Mouse (Mus musculus) adrenal gland, adult 8-10 months (tissue): ENCODE data around the gene Pkp3. TPM values are rescaled to one million over a fixed set of nuclear protein-coding genes. Genes with fewer than 3 reads are reported as not detected.
"Not testable (repeated sequence)": the region's sequence is repeated elsewhere in the genome, so short reads cannot be mapped to it uniquely, and the experiment has no call there.

Source experiments
- DNase-seq: peaks from one replicate; pipeline ENCODE4 v3.0.0; 2022
- total RNA-seq, 4 experiments: library from RNA; stranded (reverse); gene quantifications; 2 replicates each; pipeline ENCODE4 v1.2.4; 2022

Pkp3 gene
- 1 to 10 TPM; 1.6 to 3.1 (median 2.1) TPM for total RNA-seq

DNA sequence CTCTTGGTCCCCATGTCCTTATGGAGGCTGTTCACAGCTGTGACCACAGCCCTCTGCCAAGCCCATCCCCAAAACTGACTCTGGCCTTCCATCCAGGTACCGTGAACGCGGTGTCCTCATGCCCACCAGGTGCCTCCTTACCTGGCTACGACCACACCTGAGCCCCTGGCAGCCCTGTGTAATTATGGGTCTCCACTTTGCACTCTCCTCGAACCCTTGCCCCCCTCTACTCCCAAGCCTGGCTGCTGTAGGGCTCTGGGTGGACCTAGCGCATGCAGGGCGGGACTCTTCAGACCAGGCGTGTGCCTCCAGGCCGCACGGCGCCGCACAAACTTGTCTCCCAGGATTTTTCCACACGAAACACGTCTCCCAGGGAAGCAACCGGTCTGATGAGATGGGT is at the start of gene Pkp3:
Gene Pkp3 (plus strand): TSS at position 378 of the 400 bp plus-strand sequence.
- no peak for DNase-seq

DNA sequence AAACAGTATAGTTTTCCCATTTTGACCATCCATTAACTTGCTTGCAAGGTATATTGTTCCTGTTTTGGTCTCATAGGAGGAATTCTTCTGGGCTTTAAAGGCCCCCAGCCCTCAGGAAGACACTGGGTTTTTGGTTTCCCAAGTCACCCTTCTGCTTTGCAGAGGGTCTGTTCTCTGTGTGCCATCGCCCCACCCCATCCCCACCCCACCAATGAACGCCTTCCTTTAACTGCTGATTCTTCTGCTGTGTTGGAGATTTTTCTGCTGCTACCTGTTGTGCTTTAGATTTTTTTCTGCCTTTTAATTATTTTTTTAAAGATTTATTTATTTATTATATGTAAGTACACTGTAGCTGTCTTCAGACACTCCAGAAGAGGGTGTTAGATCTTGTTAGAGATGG is 49.2 kb upstream of the Pkp3 start, which contains the start of gene Gm17387:
Gene Gm17387 (plus strand): TSS at position 301 of the 400 bp plus-strand sequence.
- DNase-seq: no peak

DNA sequence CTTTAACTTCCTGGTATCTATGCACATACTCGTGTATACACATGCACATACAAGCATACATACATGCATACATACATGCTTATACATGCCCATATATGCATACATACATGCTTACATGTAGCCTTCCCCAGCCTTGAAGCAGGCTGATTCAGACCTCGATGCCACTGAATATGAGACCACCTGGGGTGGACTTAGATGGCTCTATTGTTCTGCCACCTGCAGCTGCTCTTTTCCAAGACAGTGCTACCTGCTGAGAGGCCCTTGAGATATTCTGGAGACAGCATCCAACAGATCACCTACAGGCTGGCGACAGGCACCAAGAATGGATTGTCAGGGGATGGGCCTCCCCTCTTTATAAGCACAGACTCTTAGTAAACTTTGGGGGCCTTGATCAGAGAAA is 47.6 kb upstream of the Pkp3 start:
- no peak for DNase-seq

DNA sequence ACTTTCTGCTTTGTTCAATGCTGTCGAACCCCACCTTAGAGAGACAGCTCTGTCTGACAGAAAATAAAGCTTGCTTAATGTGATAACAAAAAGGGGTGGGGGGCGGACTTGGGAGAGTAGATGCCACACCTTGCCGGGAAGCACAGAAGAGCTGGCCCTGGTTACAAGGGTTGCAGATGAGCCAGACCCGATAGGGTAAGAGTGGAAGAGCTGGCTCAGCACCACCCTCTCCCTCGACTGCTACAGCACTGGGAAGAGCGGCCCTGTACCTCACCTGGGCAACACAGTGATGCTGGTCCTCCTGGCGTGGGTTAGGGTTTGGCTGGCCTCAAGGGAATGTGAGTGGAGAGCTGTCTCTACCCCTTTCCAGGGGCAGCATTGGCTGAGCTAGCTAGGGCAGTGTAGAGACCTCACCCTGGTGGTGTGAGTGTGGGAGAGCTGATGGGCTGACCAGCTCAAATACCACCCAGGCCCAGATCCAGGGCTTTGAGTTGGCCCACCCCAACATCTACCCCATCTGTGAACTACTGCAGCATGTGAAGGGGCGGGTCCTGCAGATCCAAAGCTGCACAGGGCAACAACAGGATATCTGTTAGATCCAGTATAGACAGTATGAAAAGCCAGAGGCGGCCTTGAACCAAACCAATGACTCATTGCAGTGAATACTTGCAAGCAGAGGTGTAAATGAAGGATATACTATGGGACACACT is 45.4 kb upstream of the Pkp3 start:
- no peak for DNase-seq

DNA sequence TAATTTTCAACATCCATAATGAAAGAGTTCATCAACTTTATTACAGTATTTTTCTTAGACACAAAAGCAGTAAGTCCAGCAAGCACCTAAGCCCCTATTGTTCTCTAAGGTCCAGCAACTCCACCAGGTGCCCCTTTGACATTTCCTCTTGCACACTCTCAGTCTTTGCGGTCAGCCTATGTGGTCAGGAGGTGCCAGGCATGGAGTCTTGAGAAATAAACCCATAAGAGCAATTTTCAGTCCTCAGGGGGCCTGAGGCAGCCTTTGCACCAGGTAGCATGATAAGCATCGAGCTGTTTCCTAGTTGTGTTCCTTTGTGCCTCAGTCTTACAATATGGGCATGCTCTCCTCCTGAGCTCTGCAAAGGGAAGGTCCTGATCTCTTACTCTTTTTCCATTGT is 41.4 kb upstream of the Pkp3 start:
- DNase-seq: not testable (repeated sequence)

DNA sequence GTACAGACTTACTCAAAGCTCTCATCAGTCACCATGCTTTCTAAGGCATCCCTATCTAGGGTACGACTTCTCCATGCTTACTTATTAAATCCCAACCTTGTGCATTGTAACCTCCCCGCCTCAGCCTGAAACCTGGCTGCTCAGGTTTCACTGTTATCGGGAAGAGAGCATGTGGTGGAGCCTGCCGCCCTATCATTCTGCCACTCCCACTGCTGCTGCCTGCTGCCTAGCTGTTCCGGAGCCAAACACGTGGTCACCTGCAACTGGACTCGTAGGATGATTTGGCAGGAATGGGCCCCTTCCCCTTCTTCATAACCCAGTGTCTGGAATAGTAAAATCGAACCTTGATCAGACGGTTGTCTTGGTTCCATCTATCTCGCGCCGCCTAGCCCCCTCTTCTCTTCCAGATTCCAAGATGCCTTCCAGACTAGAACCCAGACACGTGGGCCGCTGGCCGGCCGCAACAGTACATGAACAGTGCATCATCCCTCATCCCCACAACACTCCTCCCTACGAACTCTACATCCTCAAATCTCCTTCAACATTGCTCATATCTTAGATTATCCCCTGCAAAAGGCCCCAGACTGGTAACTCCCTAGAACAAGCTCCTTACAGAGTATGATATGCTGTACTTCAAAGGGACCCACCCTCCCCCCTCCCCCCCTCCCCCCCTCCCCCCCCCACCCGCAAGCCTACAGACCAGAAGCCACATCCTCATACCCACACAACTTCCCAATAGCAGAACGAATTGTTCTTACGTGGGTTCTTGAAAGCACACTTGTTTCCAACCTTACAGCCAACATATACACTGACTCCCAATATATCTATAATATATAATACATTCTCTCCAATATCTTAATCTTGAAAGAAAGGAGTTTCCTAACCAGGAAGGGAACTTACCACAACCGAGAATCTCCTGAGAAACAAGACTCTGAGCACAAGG is 39.7 kb upstream of the Pkp3 start:
- DNase-seq: no peak

DNA sequence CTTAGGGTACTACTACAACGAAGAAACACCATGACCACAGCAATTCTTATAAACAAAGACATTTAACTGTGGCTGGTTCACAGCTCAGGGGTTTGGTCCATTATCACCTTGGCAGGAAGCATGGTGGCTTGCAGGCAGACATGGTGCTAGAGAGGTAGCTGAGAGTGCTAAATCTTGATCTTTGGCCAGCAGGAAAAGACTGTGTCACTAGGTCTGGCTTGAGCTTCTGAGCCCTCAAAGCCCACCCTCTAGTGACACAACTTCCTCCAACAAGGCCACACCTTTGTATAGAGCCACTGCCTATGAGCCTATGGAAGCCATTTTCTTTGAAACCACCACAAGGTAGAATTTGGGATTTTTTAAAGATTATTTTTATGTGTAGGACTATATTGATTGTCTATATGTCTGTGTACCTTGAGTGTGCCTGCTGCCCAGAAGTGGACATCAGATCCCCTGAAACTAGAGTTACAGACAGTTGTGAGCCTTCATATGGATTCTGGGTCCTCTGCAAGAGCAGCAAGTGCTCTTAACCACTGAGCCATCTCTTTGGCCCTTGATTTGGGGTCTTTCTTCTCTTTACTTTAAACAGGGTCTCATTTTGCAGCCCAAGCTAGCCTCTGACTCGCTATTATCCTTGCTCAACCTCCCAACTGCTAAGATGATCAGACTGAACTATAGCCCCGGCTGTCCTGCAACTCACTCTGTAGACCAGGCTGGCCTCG is 38.5 kb upstream of the Pkp3 start:
- DNase-seq: no peak

DNA sequence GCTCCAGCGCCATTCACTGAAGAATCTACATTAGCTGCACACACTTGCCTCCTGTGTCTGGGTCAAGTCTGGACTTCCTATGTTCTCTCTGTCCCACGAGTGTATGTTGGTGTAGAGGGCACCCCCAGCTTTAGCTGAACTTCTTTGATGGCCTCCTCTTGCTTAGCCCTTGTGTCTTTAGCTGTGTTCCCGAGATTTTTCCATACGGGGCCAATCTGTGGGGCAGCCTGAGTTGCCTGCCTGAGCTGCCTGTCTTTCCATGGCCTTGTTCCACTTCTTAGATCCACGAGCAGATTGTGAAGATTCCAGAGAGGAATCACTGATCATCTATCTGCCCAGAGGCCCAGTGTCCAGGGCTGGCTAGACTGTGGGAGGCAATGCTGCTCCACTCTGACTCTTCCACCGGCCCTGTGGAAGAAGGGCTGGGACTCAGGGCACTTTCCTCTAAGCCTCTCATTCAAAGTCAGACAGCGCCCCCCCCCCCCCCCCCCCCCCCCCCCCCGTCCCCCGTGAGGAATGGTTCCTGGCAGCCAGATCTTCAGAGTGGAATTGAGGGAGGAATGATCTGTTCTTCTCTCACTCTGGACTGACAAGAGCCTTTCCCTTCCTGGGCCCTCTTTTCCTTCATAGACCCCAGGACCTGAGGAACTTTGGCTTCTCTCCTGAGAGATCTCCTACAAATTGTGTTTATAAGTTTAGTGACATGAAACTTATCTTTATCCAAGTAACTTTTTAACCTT is 37.0 kb upstream of the Pkp3 start:
- DNase-seq: no peak

DNA sequence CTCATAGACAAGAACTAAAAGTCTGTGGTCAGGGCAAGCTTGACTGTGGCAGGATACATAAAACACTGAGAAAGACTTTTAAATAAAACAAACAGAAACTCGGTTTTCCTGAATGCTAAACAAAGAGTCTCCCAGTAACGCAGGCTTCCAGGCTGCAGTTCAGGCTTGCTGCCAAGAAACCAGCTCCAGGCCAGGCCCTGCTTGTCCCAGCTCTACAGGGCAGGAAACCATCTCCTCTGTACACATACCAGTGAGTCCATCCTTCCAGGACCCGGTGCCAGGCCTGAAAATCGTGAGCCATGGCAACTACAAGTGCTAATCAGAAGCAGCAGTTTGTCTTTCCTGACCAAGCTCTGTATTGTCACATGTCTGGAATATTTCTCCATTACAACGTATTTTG is 36.4 kb upstream of the Pkp3 start:
- peak; percentile 40 for DNase-seq

DNA sequence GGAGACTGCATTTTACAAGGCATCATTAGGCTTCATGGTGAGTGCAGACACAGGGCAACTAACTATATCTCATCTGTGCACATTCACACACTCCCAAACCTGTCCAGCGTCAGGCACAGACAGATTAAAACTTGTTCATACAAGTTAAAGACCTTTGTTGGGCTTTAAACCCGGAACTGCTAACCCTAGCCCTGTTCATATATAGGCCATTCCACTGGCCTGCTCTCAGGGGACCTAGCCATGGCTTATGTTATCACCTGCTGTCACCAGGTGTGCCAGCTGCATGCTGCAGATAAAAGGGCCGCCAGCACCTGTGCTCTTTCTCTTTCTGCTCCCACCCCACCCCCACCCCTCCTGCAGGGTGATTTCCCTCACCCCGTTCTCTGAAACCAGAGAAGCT is 35.5 kb upstream of the Pkp3 start:
- DNase-seq: no peak

DNA sequence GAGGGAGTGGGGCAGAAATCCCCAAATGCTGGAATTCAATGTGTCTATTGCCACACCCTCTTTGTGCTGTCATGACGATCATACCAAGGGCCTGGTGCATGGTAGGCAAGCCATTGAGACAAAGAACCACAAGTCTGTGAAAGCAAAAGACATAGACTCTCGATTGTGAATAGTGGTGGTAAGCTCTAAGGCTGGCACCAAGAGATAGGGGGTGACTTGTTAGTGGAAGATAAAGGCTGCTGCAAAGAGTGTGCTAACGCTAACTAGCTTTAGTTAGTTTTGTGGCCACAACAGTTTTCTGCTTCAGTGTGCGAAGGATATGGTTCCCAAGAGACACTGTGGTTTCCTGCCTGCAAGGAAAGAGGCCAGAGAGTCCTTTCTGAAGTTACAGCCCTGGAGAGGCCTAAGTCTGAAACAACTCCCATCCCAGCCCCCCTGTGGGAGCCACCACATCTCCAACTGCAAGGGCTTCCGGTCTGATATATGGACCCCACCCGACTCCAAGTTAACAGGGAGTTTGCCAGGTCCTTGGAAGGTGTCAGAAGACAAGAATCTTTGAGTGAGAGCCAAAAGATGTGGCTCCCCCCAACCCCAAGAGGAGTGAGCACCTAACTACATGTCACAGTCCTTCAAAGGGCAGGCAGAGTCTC is 31.0 kb upstream of the Pkp3 start:
- DNase-seq: no peak

DNA sequence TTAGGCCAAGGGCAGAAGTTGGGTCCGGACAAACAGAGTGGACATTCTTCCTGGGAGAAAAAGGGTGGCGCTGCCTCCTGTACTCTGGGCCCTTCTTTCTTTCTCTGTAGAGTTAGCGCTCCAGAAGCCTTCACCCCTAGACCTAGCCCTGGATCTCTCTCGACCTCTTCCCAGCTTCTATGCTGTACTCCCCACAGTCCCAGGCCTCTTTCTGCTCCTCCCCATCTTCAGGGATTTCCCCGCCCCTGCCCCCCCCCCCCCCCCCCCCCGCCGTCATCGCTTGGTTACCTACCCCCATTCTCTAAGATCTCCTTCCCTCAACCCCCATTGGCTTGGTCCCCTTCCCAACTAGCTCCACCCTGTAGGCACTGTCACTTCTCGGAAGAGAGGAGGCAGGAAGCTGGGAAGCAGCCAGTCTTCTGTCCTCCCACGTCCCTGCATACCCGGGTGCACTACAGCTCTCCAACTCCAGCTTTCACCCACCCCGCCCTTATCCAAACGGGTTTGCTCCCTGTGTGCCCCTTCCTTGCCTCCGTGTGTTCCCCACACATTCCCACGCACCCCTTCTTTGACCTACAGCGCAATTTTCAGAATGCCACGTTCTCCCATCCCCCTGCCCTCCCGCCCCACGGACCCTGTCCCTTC is 30.3 kb upstream of the Pkp3 start:
- peak; percentile 72 for DNase-seq

DNA sequence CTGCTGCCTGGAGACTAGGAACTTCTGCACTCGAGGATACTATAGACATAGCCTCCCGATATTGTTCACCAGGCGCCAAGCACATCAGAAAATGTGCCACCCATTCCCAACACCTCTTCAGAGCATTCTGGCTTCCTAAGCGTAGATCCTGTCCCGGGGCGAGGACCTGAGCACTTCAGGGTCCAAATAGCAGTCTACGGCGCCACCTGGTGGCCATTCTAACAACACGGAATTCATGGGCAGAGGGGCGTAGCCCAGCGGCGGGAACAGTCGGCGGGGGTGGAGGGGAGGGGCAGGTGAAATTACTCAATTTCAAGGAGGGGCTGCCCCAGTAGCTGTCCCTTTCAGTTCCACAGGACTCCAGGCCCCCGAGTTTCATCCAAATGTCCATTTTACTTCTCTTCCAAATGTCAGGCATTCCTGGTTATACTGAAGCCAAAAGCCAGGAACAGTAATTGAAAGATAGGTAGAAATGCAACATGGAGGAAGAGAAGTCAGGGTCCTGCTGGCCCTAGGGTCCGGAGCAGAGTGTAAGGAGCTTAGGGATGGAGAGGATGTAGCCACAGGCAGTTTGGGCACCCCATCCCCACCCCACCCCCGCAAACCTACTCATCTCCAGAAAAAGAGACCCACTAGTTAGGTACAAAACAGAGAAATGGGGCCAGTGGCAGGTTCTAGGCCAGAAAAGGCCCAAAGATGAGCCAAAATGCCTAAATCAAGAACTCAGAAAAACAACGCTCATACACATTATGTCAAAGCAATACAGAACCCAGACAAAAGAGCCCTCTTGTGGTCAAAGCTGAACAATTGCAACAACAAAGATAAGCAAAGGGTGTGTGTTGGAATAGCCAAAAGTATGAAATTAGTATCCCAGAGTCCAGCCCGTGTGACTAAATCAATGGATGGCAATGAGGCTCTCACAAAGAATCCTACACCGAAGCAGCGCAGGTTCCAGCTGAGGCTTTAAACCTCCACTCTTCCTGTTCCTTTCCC is 29.5 kb upstream of the Pkp3 start:
- DNase-seq: peak; percentile 85

DNA sequence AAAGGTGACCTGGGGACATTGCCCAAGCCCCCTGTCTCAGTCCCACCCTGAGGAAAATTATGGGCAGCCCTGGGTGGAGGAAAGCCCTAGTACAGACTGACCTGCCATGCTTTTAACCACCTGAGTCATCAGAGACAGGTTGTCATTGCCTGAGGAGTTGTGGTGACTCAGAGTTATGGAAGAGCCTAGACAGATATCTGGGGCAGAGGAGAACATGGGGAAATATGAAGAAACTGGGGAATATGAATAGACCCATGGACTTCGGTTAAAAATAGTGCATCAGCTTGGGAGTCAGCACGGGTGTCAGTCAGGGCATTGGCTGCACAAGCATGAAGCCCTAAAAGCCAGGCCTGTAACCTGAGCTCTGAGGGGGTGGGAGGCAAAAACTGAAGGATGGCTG is 28.7 kb upstream of the Pkp3 start:
- DNase-seq: no peak

DNA sequence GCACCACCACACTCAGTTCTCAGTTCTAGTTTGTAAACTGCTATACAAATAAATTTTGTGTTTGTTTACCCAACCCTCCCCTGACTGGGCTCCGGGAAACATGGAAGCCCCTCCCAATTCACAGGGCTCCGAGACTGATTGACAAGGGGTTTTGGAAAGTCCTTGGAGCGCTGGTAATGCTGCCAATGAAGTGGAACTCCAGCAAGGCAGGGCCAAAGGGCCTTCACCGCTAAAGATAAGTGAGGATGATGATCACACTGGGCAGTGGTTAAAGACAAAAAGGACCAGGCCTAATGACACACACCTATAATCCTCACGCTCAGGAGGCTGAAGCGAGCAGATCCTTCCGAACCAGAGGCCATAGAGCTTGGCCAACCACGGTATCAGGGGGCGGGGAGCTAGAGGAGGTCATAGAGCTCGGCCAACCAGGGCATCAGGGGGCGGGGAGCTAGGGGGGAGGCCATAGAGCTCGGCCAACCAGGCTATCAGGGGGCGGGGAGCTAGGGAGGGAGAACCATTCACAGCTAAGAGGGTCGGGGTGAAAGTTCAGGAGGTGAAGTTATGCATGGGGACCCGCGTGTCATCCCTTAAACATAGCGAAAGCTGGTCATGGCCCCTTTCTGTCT is 26.8 kb upstream of the Pkp3 start:
- no peak for DNase-seq

DNA sequence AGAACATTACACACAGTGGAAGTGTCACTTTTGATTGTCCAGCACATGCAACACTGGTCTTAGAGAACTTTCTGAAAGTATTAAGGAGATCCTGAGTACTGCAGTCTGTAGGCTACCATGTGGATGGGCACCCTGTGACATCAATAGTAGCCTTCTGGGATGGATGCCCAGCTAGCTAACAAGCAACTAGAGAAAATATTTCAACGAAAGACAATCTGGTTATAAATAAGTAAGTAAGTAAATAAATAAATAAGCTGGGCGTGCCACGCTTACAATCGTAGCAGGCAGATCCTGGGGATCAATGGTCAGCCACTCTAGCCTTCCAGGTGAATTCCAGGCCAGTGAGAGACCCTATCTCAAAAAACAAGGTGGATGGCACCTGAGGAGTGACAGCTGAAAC is 26.0 kb upstream of the Pkp3 start:
- no peak for DNase-seq

DNA sequence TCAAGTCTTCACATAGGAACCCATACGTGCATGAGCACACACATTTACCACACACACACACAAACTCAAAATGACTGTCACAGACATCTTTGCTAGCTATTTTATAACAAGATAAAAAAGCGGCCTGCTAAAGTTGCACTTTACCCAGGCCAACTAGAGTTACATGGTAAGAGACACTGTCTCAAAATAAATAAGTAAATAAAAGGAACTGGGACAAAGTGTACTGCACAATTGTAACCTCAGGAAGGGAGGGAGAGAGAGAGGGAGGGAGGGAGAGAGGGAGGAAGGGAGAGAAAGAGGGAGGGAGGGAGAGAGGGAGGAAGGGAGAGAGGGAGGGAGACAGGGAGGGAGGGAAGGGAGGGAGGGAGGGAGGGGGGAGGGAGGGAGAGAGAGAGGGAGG is 25.6 kb upstream of the Pkp3 start:
- no peak for DNase-seq

DNA sequence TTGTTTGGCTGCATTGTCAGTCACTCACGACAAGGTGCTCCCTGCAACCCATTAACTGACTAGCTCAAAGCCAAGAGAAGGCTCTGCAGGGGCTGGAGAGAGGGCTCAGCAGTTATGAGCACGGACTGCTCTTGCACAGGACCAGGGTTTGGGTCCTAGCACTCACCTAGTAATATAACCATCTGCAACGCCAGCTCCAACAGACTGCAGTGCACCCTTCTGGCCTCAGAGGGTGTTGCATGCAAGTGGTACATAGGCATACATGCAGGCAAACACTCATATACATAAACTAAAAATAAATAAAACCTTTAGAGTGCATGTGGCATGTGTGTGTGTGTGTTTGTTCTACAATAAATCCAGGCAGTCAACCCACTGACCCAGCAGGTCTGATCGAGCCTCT is 22.2 kb upstream of the Pkp3 start:
- DNase-seq: no peak

DNA sequence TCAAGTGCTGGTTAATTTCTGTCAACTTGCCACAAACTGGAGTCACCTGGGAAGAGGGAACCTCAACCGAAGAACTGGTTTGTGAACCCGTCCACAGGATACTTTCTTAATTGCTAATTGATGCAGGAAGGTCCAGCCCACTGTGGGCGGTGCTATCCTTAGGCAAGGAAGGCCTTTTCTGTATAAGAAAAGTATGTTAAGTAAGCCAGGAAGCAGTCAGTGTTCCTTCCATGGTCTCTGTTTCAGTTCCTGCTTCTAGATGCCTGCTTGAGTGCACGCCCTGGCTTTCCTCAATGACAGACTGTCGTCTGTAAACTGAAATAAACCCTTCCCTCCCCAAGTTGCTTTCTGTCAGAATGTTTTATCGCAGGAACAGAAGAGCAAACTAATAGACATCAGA is 21.0 kb upstream of the Pkp3 start:
- DNase-seq: no peak

DNA sequence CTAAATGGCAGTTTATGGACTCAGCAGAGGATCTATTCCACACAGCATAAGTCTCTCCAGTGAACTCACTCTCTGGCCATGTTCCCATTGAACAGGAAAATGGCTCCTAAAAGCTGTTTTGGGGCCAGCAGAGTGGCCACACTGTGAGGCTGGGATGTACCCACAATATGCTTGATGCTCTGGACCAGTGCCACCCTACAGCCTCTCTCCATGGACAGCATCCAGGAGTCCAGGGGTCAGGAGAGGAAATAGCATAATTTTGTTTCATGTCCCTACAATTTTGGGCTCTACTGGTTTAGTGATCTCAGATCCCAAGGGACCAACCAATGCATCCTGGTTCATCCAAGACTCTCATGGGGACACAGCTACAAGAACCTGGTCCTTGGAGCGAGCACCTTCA is 20.5 kb upstream of the Pkp3 start:
- no peak for DNase-seq
